Mouse (Mus musculus): Measurements from ENCODE around the gene Apold1. TPM values are rescaled to one million over a fixed set of nuclear protein-coding genes. Genes with fewer than 3 reads are reported as not detected.

Apold1 gene
- polyA plus RNA-seq, 1 experiment from 2014 or later = 3.8 TPM

- Histone ChIP-seq H3K9ac (replicated peaks; ENCODE audit: low read depth, low read length) (no peak overlapping the region), H3K27ac (ENCODE audit: low read depth, low read length) (no peak overlapping the region), H3K4me2 (ENCODE audit: low read depth, low read length) (no peak overlapping the region), H3K4me1 (ENCODE audit: control insufficient read depth, insufficient read depth, low read length) (no peaks in the 10 kb centered on the region), H3K4me3 (ENCODE audit: low read depth, low read length) (no peak overlapping the region), H3K36me3 (ENCODE audit: control insufficient read depth, insufficient read depth, low read length) (no peaks in the 10 kb centered on the region), H3K27me3 (ENCODE audit: control insufficient read depth, insufficient read depth, low read length) (no peaks in the 10 kb centered on the region), H3K9me3 (ENCODE audit: control insufficient read depth, low read length) (no peaks in the 10 kb centered on the region)
- 47% methylated on average over 13 of the region's 13 CpGs for WGBS
- no peak for ATAC-seq (ENCODE audit: low read depth)
Observed at GRCm38 (mm10) chr6:134947311-134948087, 34.0 kb upstream of the Apold1 start.

DNA sequence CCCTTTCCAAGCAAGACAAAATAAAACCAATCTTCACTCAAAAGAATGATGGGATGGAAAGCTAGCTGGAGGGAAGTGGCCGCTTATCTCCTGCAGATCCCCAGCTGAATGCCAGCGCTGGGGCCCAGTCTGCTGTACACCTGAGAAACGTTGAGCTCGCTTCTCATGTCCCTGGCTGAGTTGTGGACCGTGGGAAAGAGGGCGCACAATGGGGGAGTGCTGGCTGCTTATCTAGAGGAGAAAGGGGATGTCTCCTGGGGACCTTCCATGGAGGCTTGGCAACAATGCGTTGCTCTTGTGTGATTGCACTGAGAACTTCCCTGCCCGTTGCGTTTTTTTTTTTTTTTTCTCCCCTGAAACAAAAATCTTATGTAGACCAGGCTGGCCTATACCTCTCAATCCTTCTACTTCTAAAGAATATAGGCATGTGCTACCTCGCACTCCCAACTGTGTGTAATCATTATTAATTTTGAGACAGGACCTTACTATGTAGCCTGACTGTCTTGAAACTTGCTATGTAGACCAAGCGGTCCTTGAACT, 32.9 kb upstream of the Apold1 start:
- H3K27me3 ChIP-seq (ENCODE audit: control insufficient read depth, insufficient read depth, low read length) = no peaks in the 10 kb centered on the region
- H3K27ac ChIP-seq (ENCODE audit: low read depth, low read length) = no peak overlapping the region
- 78% methylated on average over 11 of the region's 11 CpGs for WGBS
- no peak overlapping the region for H3K4me2 ChIP-seq (ENCODE audit: low read depth, low read length)
- H3K4me1 ChIP-seq (ENCODE audit: control insufficient read depth, insufficient read depth, low read length) = no peaks in the 10 kb centered on the region
- H3K36me3 ChIP-seq (ENCODE audit: control insufficient read depth, insufficient read depth, low read length) = no peaks in the 10 kb centered on the region
- H3K9ac ChIP-seq (replicated peaks; ENCODE audit: low read depth, low read length) = no peak overlapping the region
- no peak overlapping the region for H3K4me3 ChIP-seq (ENCODE audit: low read depth, low read length)
- H3K9me3 ChIP-seq (ENCODE audit: control insufficient read depth, low read length) = no peaks in the 10 kb centered on the region
- ATAC-seq (ENCODE audit: low read depth) = no peak

- Histone ChIP-seq H3K9ac (replicated peaks; ENCODE audit: low read depth, low read length) (no peak overlapping the region), H3K4me2 (ENCODE audit: low read depth, low read length) (no peak overlapping the region), H3K27ac (ENCODE audit: low read depth, low read length) (no peak overlapping the region), H3K9me3 (ENCODE audit: control insufficient read depth, low read length) (no peaks in the 10 kb centered on the region), H3K27me3 (ENCODE audit: control insufficient read depth, insufficient read depth, low read length) (no peaks in the 10 kb centered on the region), H3K4me3 (ENCODE audit: low read depth, low read length) (no peak overlapping the region), H3K4me1 (ENCODE audit: control insufficient read depth, insufficient read depth, low read length) (no peaks in the 10 kb centered on the region), H3K36me3 (ENCODE audit: control insufficient read depth, insufficient read depth, low read length) (no peaks in the 10 kb centered on the region)
- no peak for ATAC-seq (ENCODE audit: low read depth)
- 99% methylated on average over 3 of the region's 3 CpGs for WGBS
Observed at GRCm38 (mm10) chr6:134949241-134949640, 32.3 kb upstream of the Apold1 start.

- Histone ChIP-seq H3K27me3 (ENCODE audit: control insufficient read depth, insufficient read depth, low read length) (no peaks in the 10 kb centered on the region), H3K27ac (ENCODE audit: low read depth, low read length) (no peak overlapping the region), H3K9me3 (ENCODE audit: control insufficient read depth, low read length) (no peaks in the 10 kb centered on the region), H3K4me1 (ENCODE audit: control insufficient read depth, insufficient read depth, low read length) (no peaks in the 10 kb centered on the region), H3K9ac (replicated peaks; ENCODE audit: low read depth, low read length) (no peak overlapping the region), H3K4me2 (ENCODE audit: low read depth, low read length) (no peak overlapping the region), H3K36me3 (ENCODE audit: control insufficient read depth, insufficient read depth, low read length) (no peaks in the 10 kb centered on the region), H3K4me3 (ENCODE audit: low read depth, low read length) (no peak overlapping the region)
- WGBS = 83% methylated on average over 5 of the region's 5 CpGs
- no peak for ATAC-seq (ENCODE audit: low read depth)
Observed at GRCm38 (mm10) chr6:134951364-134951763, 30.2 kb upstream of the Apold1 start.

DNA sequence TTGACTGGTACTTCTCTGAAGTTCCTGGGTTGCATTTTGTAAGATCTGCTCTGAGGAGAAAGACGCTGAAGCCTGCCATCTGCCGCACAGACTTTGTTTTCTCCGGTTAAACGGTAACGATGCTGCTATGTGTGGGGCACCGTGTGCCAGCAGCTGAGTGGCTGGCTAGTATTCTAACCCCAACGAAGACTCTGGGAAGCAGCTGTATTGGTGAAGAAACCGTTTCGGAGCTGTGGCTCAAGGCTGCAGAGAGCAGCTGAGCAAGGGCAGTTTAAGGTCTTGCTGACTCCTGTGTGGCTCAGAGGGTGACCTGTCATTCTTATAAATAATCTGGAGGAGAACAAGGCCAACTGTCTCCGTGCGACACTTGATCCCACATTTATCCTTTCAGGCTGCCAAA, 27.5 kb upstream of the Apold1 start:
- 33% methylated on average over 11 of the region's 11 CpGs for WGBS
- no peaks in the 10 kb centered on the region for H3K4me1 ChIP-seq (ENCODE audit: control insufficient read depth, insufficient read depth, low read length)
- H3K27ac ChIP-seq (ENCODE audit: low read depth, low read length) = no peak overlapping the region
- H3K27me3 ChIP-seq (ENCODE audit: control insufficient read depth, insufficient read depth, low read length) = no peaks in the 10 kb centered on the region
- H3K4me2 ChIP-seq (ENCODE audit: low read depth, low read length) = no peak overlapping the region
- no peak overlapping the region for H3K9ac ChIP-seq (replicated peaks; ENCODE audit: low read depth, low read length)
- H3K9me3 ChIP-seq (ENCODE audit: control insufficient read depth, low read length) = no peaks in the 10 kb centered on the region
- H3K36me3 ChIP-seq (ENCODE audit: control insufficient read depth, insufficient read depth, low read length) = no peaks in the 10 kb centered on the region
- ATAC-seq (ENCODE audit: low read depth) = no peak
- H3K4me3 ChIP-seq (ENCODE audit: low read depth, low read length) = no peak overlapping the region

- no peak overlapping the region for H3K9ac ChIP-seq (replicated peaks; ENCODE audit: low read depth, low read length)
- no peaks in the 10 kb centered on the region for H3K27me3 ChIP-seq (ENCODE audit: control insufficient read depth, insufficient read depth, low read length)
- ATAC-seq (ENCODE audit: low read depth) = no peak
- H3K4me3 ChIP-seq (ENCODE audit: low read depth, low read length) = no peak overlapping the region
- H3K4me2 ChIP-seq (ENCODE audit: low read depth, low read length) = no peak overlapping the region
- no peaks in the 10 kb centered on the region for H3K36me3 ChIP-seq (ENCODE audit: control insufficient read depth, insufficient read depth, low read length)
- no peak overlapping the region for H3K27ac ChIP-seq (ENCODE audit: low read depth, low read length)
- WGBS = 85% methylated on average over 4 of the region's 4 CpGs
- no peaks in the 10 kb centered on the region for H3K9me3 ChIP-seq (ENCODE audit: control insufficient read depth, low read length)
- no peaks in the 10 kb centered on the region for H3K4me1 ChIP-seq (ENCODE audit: control insufficient read depth, insufficient read depth, low read length)
Observed at GRCm38 (mm10) chr6:134956388-134956787, 25.1 kb upstream of the Apold1 start.

GRCm38 (mm10) chr6:134961286-134961685, 20.2 kb upstream of the Apold1 start:
- WGBS = 61% methylated on average over 5 of the region's 5 CpGs

GRCm38 (mm10) chr6:134961858-134962517, 19.5 kb upstream of the Apold1 start:
- ATAC-seq (ENCODE audit: low read depth) = no peak
- 44% methylated on average over 9 of the region's 9 CpGs for WGBS

More at GRCm38 (mm10) chr6:134961286-134961685, 20.2 kb upstream of the Apold1 start:
- Histone ChIP-seq H3K4me1 (ENCODE audit: control insufficient read depth, insufficient read depth, low read length) (no peaks in the 10 kb centered on the region), H3K4me3 (ENCODE audit: low read depth, low read length) (no peak overlapping the region), H3K4me2 (ENCODE audit: low read depth, low read length) (no peak overlapping the region), H3K9me3 (ENCODE audit: control insufficient read depth, low read length) (no peaks in the 10 kb centered on the region), H3K9ac (replicated peaks; ENCODE audit: low read depth, low read length) (no peak overlapping the region), H3K27ac (ENCODE audit: low read depth, low read length) (no peak overlapping the region), H3K36me3 (ENCODE audit: control insufficient read depth, insufficient read depth, low read length) (no peaks in the 10 kb centered on the region), H3K27me3 (ENCODE audit: control insufficient read depth, insufficient read depth, low read length) (no peaks in the 10 kb centered on the region)
- no peak for ATAC-seq (ENCODE audit: low read depth)

GRCm38 (mm10) chr6:134962518-134962893, 19.0 kb upstream of the Apold1 start:
- H3K4me1 ChIP-seq (ENCODE audit: control insufficient read depth, insufficient read depth, low read length) = no peaks in the 10 kb centered on the region
- H3K36me3 ChIP-seq (ENCODE audit: control insufficient read depth, insufficient read depth, low read length) = no peaks in the 10 kb centered on the region
- no peaks in the 10 kb centered on the region for H3K27me3 ChIP-seq (ENCODE audit: control insufficient read depth, insufficient read depth, low read length)
- ATAC-seq (ENCODE audit: low read depth) = no peak
- 39% methylated on average over 5 of the region's 5 CpGs for WGBS
- no peak overlapping the region for H3K4me2 ChIP-seq (ENCODE audit: low read depth, low read length)
- H3K9me3 ChIP-seq (ENCODE audit: control insufficient read depth, low read length) = no peaks in the 10 kb centered on the region
- no peak overlapping the region for H3K4me3 ChIP-seq (ENCODE audit: low read depth, low read length)
- no peak overlapping the region for H3K27ac ChIP-seq (ENCODE audit: low read depth, low read length)
- no peak overlapping the region for H3K9ac ChIP-seq (replicated peaks; ENCODE audit: low read depth, low read length)

More at GRCm38 (mm10) chr6:134961858-134962517, 19.5 kb upstream of the Apold1 start:
- H3K4me1 ChIP-seq (ENCODE audit: control insufficient read depth, insufficient read depth, low read length) = no peaks in the 10 kb centered on the region
- no peak overlapping the region for H3K9ac ChIP-seq (replicated peaks; ENCODE audit: low read depth, low read length)
- no peaks in the 10 kb centered on the region for H3K27me3 ChIP-seq (ENCODE audit: control insufficient read depth, insufficient read depth, low read length)
- H3K4me3 ChIP-seq (ENCODE audit: low read depth, low read length) = no peak overlapping the region
- H3K36me3 ChIP-seq (ENCODE audit: control insufficient read depth, insufficient read depth, low read length) = no peaks in the 10 kb centered on the region
- H3K9me3 ChIP-seq (ENCODE audit: control insufficient read depth, low read length) = no peaks in the 10 kb centered on the region
- no peak overlapping the region for H3K4me2 ChIP-seq (ENCODE audit: low read depth, low read length)
- H3K27ac ChIP-seq (ENCODE audit: low read depth, low read length) = no peak overlapping the region
